Mouse (Mus musculus) MEL (cell line): ENCODE data around the gene Zbtb1. TPM values are rescaled to one million over a fixed set of nuclear protein-coding genes. Genes with fewer than 3 reads are reported as not detected.

Experiments
- DNase-seq: peaks from one replicate; pipeline ENCODE4 v3.0.0; 2011; ENCODE audit warnings: low read depth, low spot score
- H3K27ac ChIP-seq: 2 replicates; pipeline ENCODE4 v1.5.1; 2012; ENCODE audit warnings: low read depth, mild to moderate bottlenecking, control low read depth, low read length, moderate library complexity; ENCODE audit not compliant: control insufficient read depth
- H3K27me3 ChIP-seq, 2 experiments: fragments of 150-350 bp in 1 of 2; sonication (generic) in 1 of 2; 2 replicates each; pipeline ENCODE4 v1.6.1; 2012; ENCODE audit warnings: low read length in 2 of 2, mild to moderate bottlenecking in 2 of 2, improper control_type of control experiment in 1 of 2, moderate library complexity in 1 of 2; ENCODE audit not compliant: insufficient read depth in 2 of 2, control insufficient read depth in 1 of 2
- H3K36me3 ChIP-seq, 2 experiments: 2 replicates each; pipeline ENCODE4 v1.6.1; 2012 to 2014; ENCODE audit warnings: low read length in 2 of 2, improper control_type of control experiment in 1 of 2, inconsistent platforms in 1 of 2, mild to moderate bottlenecking in 1 of 2; ENCODE audit not compliant: insufficient read depth in 2 of 2, control insufficient read depth in 1 of 2
- H3K4me1 ChIP-seq, 2 experiments: fragments of 150-350 bp in 1 of 2; sonication (generic) in 1 of 2; 2 replicates each; pipeline ENCODE4 v1.6.1; 2012; ENCODE audit warnings: low read length in 2 of 2, improper control_type of control experiment in 1 of 2, mild to moderate bottlenecking in 1 of 2; ENCODE audit not compliant: insufficient read depth in 2 of 2, control insufficient read depth in 1 of 2
- H3K4me3 ChIP-seq, 2 experiments: fragments of 150-350 bp in 1 of 2; sonication (generic) in 1 of 2; 2 replicates each; pipeline ENCODE4 v1.5.1; 2012; ENCODE audit warnings: low read depth in 2 of 2, low read length in 2 of 2, mild to moderate bottlenecking in 2 of 2, moderate library complexity in 2 of 2, control low read depth in 1 of 2, improper control_type of control experiment in 1 of 2; ENCODE audit not compliant: control insufficient read depth in 1 of 2, insufficient read depth in 1 of 2
- H3K79me2 ChIP-seq: 2 replicates; pipeline ENCODE4 v1.6.1; 2012; ENCODE audit warnings: mild to moderate bottlenecking, low read length, moderate library complexity; ENCODE audit not compliant: control insufficient read depth, poor library complexity, insufficient read depth
- H3K9ac ChIP-seq: 2 replicates; pipeline ENCODE4 v1.6.1; 2012; ENCODE audit warnings: low read depth, mild to moderate bottlenecking, control low read depth, low read length, moderate library complexity; ENCODE audit not compliant: control insufficient read depth, poor library complexity, severe bottlenecking
- H3K9me3 ChIP-seq: fragments of 150-350 bp; sonication (generic); replicated peaks from 2 replicates; pipeline ENCODE4 v1.6.1; 2012; ENCODE audit warnings: mild to moderate bottlenecking, low read length, improper control_type of control experiment, moderate library complexity; ENCODE audit not compliant: insufficient read depth
- CHD1 ChIP-seq: IDR thresholded peaks from 2 replicates; pipeline ENCODE4 v1.6.1; 2012; ENCODE audit warnings: low read depth, mild to moderate bottlenecking, inconsistent platforms, low read length, improper control_type of control experiment
- CTCF ChIP-seq, 3 experiments: IDR thresholded peaks in 2 of 3; conservative IDR thresholded peaks in 1 of 3; 2 replicates each; pipeline ENCODE4 v1.5.1; 2011 to 2012; ENCODE audit warnings: low read length in 3 of 3, low read depth in 2 of 3, mild to moderate bottlenecking in 2 of 3, improper control_type of control experiment in 1 of 3, inconsistent platforms in 1 of 3, mixed read lengths in 1 of 3, moderate library complexity in 1 of 3; ENCODE audit not compliant: control insufficient read depth in 1 of 3, insufficient read depth in 1 of 3, poor library complexity in 1 of 3, severe bottlenecking in 1 of 3
- ETS1 ChIP-seq: IDR thresholded peaks from 2 replicates; pipeline ENCODE4 v1.6.1; 2012; ENCODE audit warnings: low read depth, mild to moderate bottlenecking, inconsistent platforms, low read length, improper control_type of control experiment, moderate library complexity
- MAFK ChIP-seq: IDR thresholded peaks from 2 replicates; pipeline ENCODE4 v1.6.1; 2011; ENCODE audit warnings: low read depth, mild to moderate bottlenecking, low read length, improper control_type of control experiment, borderline replicate concordance
- MAZ ChIP-seq: IDR thresholded peaks from 2 replicates; pipeline ENCODE4 v1.6.1; 2012; ENCODE audit warnings: low read depth, mild to moderate bottlenecking, inconsistent platforms, low read length, improper control_type of control experiment
- MXI1 ChIP-seq: IDR thresholded peaks from 2 replicates; pipeline ENCODE4 v1.6.1; 2011; ENCODE audit warnings: mild to moderate bottlenecking, low read depth, low read length, improper control_type of control experiment
- MYC ChIP-seq: IDR thresholded peaks from 2 replicates; pipeline ENCODE4 v1.6.1; 2011; ENCODE audit warnings: low read depth, mild to moderate bottlenecking, low read length, improper control_type of control experiment, moderate library complexity
- POLR2A ChIP-seq, 2 experiments: IDR thresholded peaks; 2 replicates each; pipeline ENCODE4 v1.6.1; 2011 to 2012; ENCODE audit warnings: low read length in 2 of 2, mild to moderate bottlenecking in 2 of 2, control low read depth in 1 of 2, improper control_type of control experiment in 1 of 2, low read depth in 1 of 2, moderate library complexity in 1 of 2; ENCODE audit not compliant: control insufficient read depth in 1 of 2, insufficient read depth in 1 of 2, poor library complexity in 1 of 2
- POLR2AphosphoS2 ChIP-seq: IDR thresholded peaks from 2 replicates; pipeline ENCODE4 v1.6.1; 2011; ENCODE audit warnings: low read length, improper control_type of control experiment
- RCOR1 ChIP-seq: IDR thresholded peaks from 2 replicates; pipeline ENCODE4 v1.6.1; 2012; ENCODE audit warnings: low read depth, mild to moderate bottlenecking, inconsistent platforms, low read length, improper control_type of control experiment
- SIN3A ChIP-seq: IDR thresholded peaks from 2 replicates; pipeline ENCODE4 v1.6.1; 2012; ENCODE audit warnings: low read length, improper control_type of control experiment, inconsistent platforms
- TAL1 ChIP-seq: IDR thresholded peaks from 2 replicates; pipeline ENCODE4 v1.6.1; 2012; ENCODE audit warnings: mild to moderate bottlenecking, inconsistent platforms, low read length, moderate library complexity, mixed read lengths
- TBP ChIP-seq: IDR thresholded peaks from 2 replicates; pipeline ENCODE4 v1.8.0; 2011; ENCODE audit warnings: low read depth, low read length, improper control_type of control experiment
- USF2 ChIP-seq, 2 experiments: IDR thresholded peaks; 2 replicates each; pipeline ENCODE4 v1.6.1; 2011 to 2012; ENCODE audit warnings: improper control_type of control experiment in 2 of 2, low read length in 2 of 2, borderline replicate concordance in 1 of 2, inconsistent platforms in 1 of 2, low read depth in 1 of 2, mild to moderate bottlenecking in 1 of 2; ENCODE audit not compliant: insufficient read depth in 1 of 2
- ZKSCAN1 ChIP-seq: IDR thresholded peaks from 2 replicates; pipeline ENCODE4 v1.6.1; 2012; ENCODE audit warnings: low read depth, mild to moderate bottlenecking, inconsistent platforms, low read length, improper control_type of control experiment, moderate library complexity
- ZNF384 ChIP-seq: IDR thresholded peaks from 2 replicates; pipeline ENCODE4 v1.6.1; 2012; ENCODE audit warnings: low read depth, mild to moderate bottlenecking, inconsistent platforms, low read length, improper control_type of control experiment
- polyA plus RNA-seq, 2 experiments: library from polyadenylated mRNA; stranded (reverse) in 1 of 2; unstranded in 1 of 2; fragments of >175 nt in 1 of 2; fragments of >200 nt in 1 of 2; gene quantifications; 2 replicates each; pipeline versions ENCODE4 v1.2.1 to v1.2.4; 2012; ENCODE audit warnings: low replicate concordance in 2 of 2, low read depth in 1 of 2; ENCODE audit not compliant: insufficient read length in 2 of 2, insufficient read depth in 1 of 2, missing spikeins in 1 of 2
- total RNA-seq: library from RNA; depleted of rRNA; stranded (reverse); fragments of 300-350 nt; gene quantifications from 2 replicates; pipeline ENCODE4 v1.2.3, GENCODE M21; 2012

The Zbtb1 gene
- total and polyA plus RNA-seq, 3 experiments: 5.1 to 7.0 TPM; not detected in 1

DNA sequence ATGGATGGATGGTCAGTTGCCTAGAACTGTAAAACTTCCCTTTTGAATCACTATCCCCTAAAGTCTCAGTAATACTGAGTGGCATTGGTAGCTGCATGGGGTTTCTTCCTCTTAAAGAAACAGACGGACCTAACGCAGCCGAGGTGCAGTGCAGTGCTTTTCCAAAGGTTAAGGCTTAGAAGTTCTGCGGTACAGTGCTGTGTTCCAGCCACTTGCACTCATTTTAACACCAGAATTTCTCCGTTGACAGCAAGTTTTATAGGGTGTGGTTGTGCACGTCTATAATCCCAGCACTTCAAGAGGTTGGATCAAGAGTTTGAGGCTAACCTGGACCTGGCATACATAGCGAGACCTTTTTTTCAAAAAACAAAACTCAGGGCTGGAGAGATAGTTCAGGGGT is 2.0 kb downstream of the Zbtb1 start:
- Histone ChIP-seq H3K4me3 (peak overlapping the region; percentile 87 to 94), H3K27ac (peak overlapping the region; percentile 97), H3K36me3 (peaks cover 3 to 51% of the 10 kb centered on the region in 2 experiments), H3K79me2 (peaks cover 90% of the 10 kb centered on the region), H3K9ac (peak overlapping the region; percentile 100), H3K9me3 (no peaks in the 10 kb centered on the region), H3K4me1 (peaks cover 18 to 44% of the 10 kb centered on the region in 2 experiments), H3K27me3 (no peaks in the 10 kb centered on the region)
- TF ChIP-seq USF2 (IDR thresholded peaks at IDR 0.05; ENCODE audit: borderline replicate concordance in 1 of 2, insufficient read depth in 1 of 2, low read depth in 1 of 2, low read length in 2 of 2) (no peak), TAL1 (no peak), POLR2AphosphoS2 (0 out of 2 replicates have a peak, but pooled peaks have one; percentile 5), RCOR1 (no peak), TBP (peak; percentile 58; the same call in 1 of the 2 replicates), MXI1 (peak; percentile 36; the same call in 1 of the 2 replicates), ZNF384 (no peak), SIN3A (peak; percentile 28; the same call in 1 of the 2 replicates)
- DNase-seq: peak; percentile 69

DNA sequence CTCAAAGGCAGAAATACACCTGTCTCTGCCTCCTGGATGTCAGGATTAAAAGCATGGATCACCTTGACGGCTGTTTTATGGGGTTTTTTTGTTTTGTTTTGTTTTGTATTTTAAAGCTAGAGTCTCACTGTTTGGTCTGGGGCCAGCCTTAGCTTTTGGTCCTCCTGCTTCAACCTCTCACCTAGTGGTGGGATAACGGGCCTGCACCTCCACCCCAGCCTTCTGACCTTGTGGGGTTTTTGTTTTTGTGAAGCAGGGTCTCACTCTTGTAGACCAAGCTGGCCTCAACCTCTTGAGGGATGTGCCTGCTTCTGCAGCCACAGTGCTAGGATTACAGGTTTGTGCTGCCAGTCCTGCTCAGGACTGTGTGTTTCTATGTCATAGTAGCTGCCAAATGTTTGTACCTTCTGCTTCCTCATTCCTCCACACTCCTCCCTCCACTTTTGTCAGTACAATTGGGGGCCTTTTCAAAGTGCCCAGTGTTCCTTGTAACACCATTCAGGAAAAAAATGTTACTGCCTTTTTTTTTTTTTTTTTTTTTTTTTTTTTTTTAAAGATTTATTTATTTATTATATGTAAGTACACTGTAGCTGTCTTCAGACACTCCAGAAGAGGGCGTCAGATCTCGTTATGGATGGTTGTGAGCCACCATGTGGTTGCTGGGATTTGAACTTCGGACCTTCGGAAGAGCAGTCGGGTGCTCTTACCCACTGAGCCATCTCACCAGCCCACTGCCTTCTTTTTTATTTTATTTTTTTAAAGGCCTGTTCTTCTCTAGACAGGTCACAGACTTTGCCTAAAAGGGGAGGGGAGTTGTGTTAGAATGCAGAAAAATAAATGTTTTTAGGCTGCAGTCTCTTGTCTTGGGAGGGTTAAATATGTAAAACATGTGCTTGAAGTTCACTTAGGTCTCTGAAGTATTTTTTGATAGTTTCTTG is 3.1 kb downstream of the Zbtb1 start:
- no peaks in the 10 kb centered on the region for H3K9me3 ChIP-seq
- TF ChIP-seq MYC: peak; percentile 39; the same call in 1 of the 2 replicates
- no peak for TF ChIP-seq ZKSCAN1
- 0 out of 2 replicates have a peak, but pooled peaks have one; percentile 16 for TF ChIP-seq ETS1
- TF ChIP-seq POLR2A (IDR thresholded peaks at IDR 0.05; ENCODE audit: control insufficient read depth in 1 of 2, insufficient read depth in 1 of 2, low read depth in 1 of 2, low read length in 2 of 2, poor library complexity in 1 of 2): peak in 1 of 2 experiments; percentile 23; a peak in 1 of 4 replicates
- TF ChIP-seq CHD1: 0 out of 2 replicates have a peak, but pooled peaks have one; percentile 27
- TF ChIP-seq MAFK: no peak
- peak; percentile 82 for TF ChIP-seq ZNF384
- 0 out of 2 replicates have a peak, but pooled peaks have one; percentile 23 for TF ChIP-seq MAZ
- TF ChIP-seq MXI1: peak; percentile 30; the same call in 1 of the 2 replicates
- no peak for TF ChIP-seq TAL1
- peak in 2 of 3 experiments; percentile 22 to 28; a peak in 4 of 6 replicates for TF ChIP-seq CTCF (IDR thresholded peaks at IDR 0.05 in 2 of 3, conservative IDR thresholded peaks at IDR 0.05 in 1 of 3; ENCODE audit: control insufficient read depth in 1 of 3, insufficient read depth in 1 of 3, low read depth in 2 of 3, low read length in 3 of 3, poor library complexity in 1 of 3, severe bottlenecking in 1 of 3)
- 0 out of 2 replicates have a peak, but pooled peaks have one; percentile 18 for TF ChIP-seq SIN3A
- peaks cover 3 to 48% of the 10 kb centered on the region in 2 experiments for H3K36me3 ChIP-seq
- peak overlapping the region; percentile 87 to 94 for H3K4me3 ChIP-seq
- H3K79me2 ChIP-seq: peaks cover 90% of the 10 kb centered on the region
- peaks cover 17 to 39% of the 10 kb centered on the region in 2 experiments for H3K4me1 ChIP-seq
- H3K27me3 ChIP-seq: no peaks in the 10 kb centered on the region
- peak overlapping the region; percentile 100 for H3K9ac ChIP-seq
- peak overlapping the region; percentile 97 for H3K27ac ChIP-seq
- DNase-seq: peak; percentile 73
